Mouse (Mus musculus): ENCODE measurements around the gene Bmper.

GRCm38 (mm10) chr9:23312877-23313276 lies 90.0 kb downstream of the Bmper start:
- TF ChIP-seq CTCF (conservative IDR thresholded peaks at IDR 0.05 in 1 of 2, IDR thresholded peaks at IDR 0.05 in 1 of 2; ENCODE audit: low read depth in 2 of 2, low read length in 2 of 2) = no peak
- TF ChIP-seq HCFC1 (IDR thresholded peaks at IDR 0.05; ENCODE audit: low read depth, low read length) = no peak
- TF ChIP-seq POLR2A (IDR thresholded peaks at IDR 0.05; ENCODE audit: low read depth, low read length) = no peak
- no peak for TF ChIP-seq KAT2A (IDR thresholded peaks at IDR 0.05; ENCODE audit: insufficient replicate concordance, low read length)
- TF ChIP-seq UBTF (IDR thresholded peaks at IDR 0.05; ENCODE audit: low read depth, low read length) = no peak
- no peak for TF ChIP-seq MXI1 (IDR thresholded peaks at IDR 0.05; ENCODE audit: low read depth, low read length)
- no peak for TF ChIP-seq TCF12 (IDR thresholded peaks at IDR 0.05; ENCODE audit: low read depth, low read length)
- TF ChIP-seq CHD2 (IDR thresholded peaks at IDR 0.05; ENCODE audit: low read length) = no peak
- TF ChIP-seq RCOR1 (conservative IDR thresholded peaks at IDR 0.05; ENCODE audit: low read depth, low read length) = no peak
- TF ChIP-seq POLR2AphosphoS2 (IDR thresholded peaks at IDR 0.05; ENCODE audit: low read depth, low read length) = no peak
- TF ChIP-seq GABPA (IDR thresholded peaks at IDR 0.05; ENCODE audit: insufficient replicate concordance, low read depth, low read length) = no peak
- no peak for TF ChIP-seq SMC3 (IDR thresholded peaks at IDR 0.05; ENCODE audit: low read depth, low read length)
- no peak for TF ChIP-seq MAFK (IDR thresholded peaks at IDR 0.05; ENCODE audit: insufficient replicate concordance, low read length)
- TF ChIP-seq CHD1 (IDR thresholded peaks at IDR 0.05; ENCODE audit: low read depth, low read length) = no peak
